Mouse (Mus musculus) gastrocnemius, postnatal 36 days (tissue): ENCODE measurements around the gene Kif26a. TPM values are rescaled to one million over a fixed set of nuclear protein-coding genes. Genes with fewer than 3 reads are reported as not detected.

ENCODE experiments used
- DNase-seq, 2 experiments: peaks; one replicate each; pipeline ENCODE4 v3.0.0; 2022
- intact Hi-C: fragments of 180-260 bp; cut with DNase I; formaldehyde crosslinking; loops from one replicate; pipeline ENCODE4 v1.15.1; 2025
- long read RNA-seq, 2 experiments: library from polyadenylated mRNA; stranded (forward); transcript quantifications; one replicate each; pipeline ENCODE4 v2.0.0; 2021
- total RNA-seq, 2 experiments: library from RNA; stranded (reverse); gene quantifications; 2 replicates each; pipeline ENCODE4 v1.2.3; 2021

Gene Kif26a
- 1 to 10 TPM; 4.0 to 4.7 TPM for total RNA-seq
- long read RNA-seq, experiment 1, partial matches to known transcripts, result 0 of 4 reads
- long read RNA-seq, experiment 1, other reads (novel, unspliced or antisense), result 4 of 4 reads
- long read RNA-seq, experiment 2, partial matches to known transcripts, result 0 of 2 reads
- long read RNA-seq, experiment 2, other reads (novel, unspliced or antisense), result 2 of 2 reads

DNA sequence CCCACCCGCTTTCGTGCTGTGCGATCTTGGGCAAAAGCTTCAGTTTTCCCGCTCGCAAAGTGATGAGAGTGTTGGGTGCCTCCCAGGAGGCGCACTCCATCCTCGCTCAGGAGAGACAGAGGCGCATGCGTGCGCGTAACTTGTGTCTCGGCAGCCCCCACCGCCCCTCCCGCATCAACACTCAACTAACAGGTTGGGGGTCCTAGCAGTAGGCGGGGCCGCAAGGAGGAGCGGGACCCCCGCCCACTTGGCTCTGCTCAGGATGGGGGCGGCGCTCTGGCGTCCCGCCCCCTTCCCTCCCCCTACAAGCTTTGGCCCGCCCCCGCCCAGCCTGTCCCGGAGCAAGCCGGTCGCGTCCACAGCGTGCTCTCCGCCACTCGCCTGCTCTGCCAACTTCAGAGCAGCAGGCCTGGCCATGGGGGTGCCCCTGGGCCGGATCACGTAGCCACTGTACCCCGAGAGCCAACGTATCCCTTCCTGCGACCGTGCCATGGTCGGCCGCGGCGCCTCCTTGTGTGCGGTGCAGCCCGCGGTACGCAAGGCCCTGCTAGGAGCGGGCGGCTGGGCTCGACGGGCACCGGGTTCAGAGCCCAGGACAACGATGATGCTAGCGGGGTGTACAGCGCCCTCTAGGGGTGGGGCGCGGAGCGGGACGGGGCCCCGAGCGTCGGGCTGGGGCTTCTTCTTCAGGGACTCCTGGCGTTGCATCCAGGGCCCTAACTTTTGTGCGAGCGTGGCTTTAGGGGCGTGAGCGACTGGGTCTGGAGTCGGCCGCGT is at the start of gene Kif26a:
Gene Kif26a, plus strand, starts transcription at position 334 of the 777 bp plus-strand sequence.
- peak; percentile 39 to 58 for DNase-seq
- intact Hi-C loops, result loop anchor here (1.0 to 5.0 kb wide), 3 partner anchors 36 to 329 kb away; no protein-coding TSS in a partner anchor

DNA sequence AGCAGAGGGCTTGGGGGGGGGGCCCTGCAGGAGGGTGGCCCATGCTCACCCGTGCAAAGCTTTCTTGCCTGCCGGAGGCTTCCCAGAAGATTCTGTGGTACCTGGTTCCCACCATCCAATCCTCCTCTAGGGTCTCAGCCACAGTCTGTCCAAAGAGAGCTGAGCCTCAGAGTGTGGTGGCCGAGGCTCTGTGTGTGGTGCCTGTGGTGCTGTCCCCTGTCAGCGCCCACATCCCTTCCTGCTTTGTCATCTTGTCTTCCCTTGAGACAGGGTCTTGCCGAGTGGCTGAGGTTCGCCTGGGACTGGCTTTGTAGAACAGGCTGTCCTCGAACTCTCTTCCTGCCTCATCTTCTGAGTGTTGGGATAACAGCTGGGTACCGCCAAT is 49.3 kb upstream of the Kif26a start:
- intact Hi-C loops, result no loop called here
- no peak for DNase-seq

DNA sequence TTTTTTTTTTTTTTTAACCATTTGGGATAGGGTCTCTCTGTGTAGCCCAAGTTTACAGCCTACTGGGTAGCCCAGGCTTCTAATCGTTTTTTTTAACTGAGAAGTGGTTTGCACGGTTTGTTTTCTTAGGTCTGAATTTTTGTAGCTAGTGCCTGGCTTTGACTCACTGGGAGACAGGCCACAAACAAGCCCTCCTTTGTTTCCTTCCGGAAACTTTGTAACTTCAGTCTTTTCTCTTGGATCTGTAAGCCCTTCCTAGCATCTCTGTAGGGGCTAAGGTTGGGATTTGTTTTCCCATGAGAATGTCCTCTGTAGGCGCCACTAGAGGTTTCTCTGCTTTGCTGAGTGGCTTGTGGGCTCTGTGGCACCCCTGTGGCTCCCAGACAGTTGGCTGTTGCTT is 45.9 kb upstream of the Kif26a start:
- DNase-seq, result no peak
- intact Hi-C loops, result no loop called here

DNA sequence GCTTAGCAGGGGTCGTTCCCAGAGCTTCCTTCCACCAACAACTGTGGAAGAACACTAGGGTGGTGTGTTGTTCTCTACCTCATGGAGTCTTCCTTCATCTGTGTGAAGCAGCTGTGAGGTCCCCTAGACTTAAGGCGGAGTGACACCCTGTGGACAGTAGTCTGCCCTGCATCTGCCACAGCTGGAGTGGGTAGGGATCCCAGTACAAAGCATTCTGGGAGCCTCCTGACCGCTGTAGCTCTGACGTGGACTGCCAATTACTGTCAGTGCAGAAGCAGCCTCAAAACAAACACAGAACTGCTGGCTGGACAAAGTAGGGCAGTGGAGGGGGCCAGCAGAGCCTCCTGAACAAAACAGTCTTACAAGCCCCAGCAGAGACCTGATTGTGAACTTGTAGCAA is 45.0 kb upstream of the Kif26a start:
- DNase-seq, result no peak
- intact Hi-C loops, result no loop called here

DNA sequence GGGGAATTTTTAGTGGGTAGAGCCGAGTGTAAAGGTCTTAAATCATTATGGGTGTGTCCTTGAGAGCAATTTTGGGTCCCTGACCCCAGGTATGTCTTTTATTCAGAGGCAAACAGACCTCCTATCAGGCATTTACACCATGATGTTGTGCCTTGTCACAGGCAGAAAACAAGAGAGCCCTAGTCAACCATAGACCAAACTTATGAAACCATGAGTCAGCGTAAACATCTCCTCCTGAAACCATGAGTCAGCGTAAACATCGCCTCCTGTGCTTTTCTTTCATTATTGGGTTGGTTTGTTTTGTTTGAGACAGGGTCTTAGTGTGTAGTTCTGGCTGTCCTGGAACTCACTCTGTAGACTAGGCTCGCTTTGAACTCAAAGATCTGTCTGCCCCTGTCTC is 42.8 kb upstream of the Kif26a start:
- no peak for DNase-seq
- intact Hi-C loops, result no loop called here

DNA sequence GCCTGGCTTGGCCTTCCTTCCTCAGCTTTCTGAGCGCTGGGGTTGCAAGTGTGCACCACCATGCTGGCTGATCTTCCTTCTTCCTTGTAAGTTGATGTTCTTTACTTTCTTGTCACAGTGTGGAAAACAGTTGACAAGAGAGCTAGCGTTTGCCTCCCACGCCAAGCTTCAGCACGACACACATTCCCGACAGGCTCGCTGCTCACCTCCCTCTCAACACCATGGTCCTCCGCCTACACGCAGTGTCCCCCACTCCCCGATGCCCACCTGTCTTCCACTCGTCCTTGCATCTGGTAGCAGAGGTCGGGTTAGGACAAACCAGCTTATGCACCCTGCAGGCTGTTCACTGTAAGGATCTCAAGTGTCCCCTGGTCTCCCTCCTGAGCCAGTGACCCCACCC is 41.1 kb upstream of the Kif26a start:
- intact Hi-C loops, result no loop called here
- DNase-seq, result no peak

DNA sequence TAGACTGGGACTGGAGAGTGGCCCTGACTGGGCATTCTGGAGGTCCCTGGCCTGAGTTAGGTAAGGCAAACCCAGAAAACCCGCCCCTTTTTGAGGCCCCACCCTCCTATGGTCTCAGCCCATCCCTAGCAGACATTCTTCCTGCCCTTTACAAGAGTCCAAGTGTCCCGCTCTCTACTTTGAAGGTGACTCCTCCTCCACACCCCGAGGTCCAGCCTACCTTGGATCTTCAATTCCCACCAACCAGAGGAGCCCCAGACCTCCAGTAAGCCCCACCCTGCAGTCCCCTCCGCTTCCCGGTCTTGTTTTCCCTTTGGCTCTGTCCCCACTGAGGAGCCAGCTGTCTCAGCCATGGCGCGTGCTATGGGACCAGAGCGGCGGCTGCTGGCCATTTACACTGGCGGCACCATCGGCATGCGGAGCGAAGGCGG is 39.5 kb upstream of the Kif26a start, which contains the start of gene Aspg:
Gene Aspg, plus strand, starts transcription at position 139 of the 431 bp plus-strand sequence.
- intact Hi-C loops, result no loop called here
- no peak for DNase-seq

DNA sequence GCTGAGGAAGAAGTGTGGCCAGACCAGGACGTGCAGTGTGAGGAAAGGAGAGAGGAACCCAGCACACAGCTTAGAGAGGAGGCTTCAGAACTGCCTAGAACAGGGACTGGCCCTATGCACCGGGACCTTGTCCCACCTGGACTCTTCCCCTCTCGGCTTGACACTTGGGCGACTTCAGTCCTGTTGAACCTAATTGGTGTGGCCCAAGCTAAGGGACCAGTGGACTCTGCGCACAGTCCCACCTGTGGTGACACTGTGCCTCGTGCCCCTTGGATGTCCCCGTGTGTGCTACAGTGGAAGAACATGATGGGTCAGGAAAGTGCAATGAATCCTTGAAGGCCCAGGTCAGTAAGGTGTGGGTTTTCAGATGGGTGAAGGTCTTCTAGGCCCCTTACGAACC is 38.3 kb upstream of the Kif26a start:
- DNase-seq, result peak in 1 of 2 experiments; percentile 3
- intact Hi-C loops, result no loop called here

DNA sequence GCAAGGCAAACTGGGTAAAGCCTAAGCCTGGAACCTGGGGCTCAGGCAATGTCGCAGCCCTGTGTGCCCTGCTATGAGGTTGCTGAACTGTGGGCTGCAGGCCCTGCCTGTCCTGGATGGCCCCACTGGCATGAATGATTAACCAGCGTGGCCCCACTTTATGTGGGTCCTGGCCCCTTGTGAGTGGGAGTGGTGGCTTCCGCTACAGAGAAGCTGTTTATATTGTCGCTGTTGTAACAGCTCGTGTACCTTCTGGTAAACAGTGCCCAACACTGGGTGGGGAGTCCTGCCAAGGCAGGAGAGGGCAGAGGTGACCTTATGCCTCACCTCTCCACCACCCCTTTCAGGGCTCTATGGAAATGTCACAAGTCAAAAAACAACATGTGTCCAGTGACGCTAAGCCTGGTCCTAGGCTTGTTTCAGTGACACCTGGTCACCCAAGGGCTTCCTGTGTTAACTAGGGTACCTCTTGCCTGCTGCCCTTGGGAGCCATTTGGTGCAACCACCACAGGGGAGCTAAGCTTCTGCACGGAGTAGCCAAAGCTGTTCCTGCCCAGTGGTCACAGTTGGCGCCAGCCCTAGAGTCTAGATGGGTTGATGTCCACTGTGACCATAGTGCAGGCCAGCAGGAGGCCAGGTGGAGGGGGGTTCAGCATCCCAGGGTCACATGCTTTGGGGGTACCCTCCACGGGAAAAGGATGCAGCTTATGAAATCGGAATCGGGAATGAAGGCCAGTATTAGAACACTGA is 37.1 kb upstream of the Kif26a start:
- intact Hi-C loops, result no loop called here
- peak in 1 of 2 experiments; percentile 2 for DNase-seq

DNA sequence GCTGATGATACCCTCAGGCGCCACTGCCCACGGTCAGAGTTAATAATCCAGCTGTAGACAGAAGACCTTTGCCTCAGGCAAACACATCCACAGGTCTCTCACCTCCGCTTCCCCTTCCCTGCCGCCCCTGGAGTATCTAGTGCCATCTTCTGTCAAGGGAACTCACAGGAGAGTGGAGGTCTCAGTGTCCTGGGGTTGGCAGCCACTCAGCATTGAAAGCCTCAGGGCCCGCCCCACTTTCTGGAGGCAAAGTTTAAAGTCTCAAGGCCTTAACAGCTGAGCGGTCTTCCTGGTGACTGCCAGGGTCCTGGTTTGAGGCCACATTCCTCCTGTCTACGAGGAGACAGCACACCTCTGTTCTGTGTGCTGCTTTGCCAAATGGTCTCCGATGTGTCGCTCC is 36.3 kb upstream of the Kif26a start:
- intact Hi-C loops, result loop anchor here (5.0 to 10.0 kb wide), 2 partner anchors 363 to 435 kb away; no protein-coding TSS in a partner anchor
- peak in 1 of 2 experiments; percentile 2 for DNase-seq

DNA sequence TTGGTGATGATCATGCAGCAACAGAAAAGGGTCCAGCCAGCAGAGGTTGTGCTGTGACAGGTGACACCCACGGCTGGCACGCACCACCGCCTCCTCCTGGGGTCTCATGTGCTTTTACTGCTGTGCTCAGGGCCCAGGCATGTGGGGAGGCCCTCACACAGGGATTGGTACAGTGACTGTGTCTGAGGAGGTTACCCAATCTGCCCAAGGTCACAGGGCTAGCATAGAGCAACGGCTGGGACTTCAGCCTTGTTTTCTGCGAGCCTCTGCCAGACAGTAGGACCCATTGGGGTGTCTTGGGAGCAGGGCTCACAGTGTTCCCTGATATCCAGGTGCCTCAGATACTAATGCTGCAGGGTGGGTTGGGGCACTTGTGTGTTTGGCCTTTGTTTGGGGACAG is 34.7 kb upstream of the Kif26a start:
- intact Hi-C loops, result loop anchor here (5.0 to 10.0 kb wide), 2 partner anchors 361 to 433 kb away; no protein-coding TSS in a partner anchor
- no peak for DNase-seq

DNA sequence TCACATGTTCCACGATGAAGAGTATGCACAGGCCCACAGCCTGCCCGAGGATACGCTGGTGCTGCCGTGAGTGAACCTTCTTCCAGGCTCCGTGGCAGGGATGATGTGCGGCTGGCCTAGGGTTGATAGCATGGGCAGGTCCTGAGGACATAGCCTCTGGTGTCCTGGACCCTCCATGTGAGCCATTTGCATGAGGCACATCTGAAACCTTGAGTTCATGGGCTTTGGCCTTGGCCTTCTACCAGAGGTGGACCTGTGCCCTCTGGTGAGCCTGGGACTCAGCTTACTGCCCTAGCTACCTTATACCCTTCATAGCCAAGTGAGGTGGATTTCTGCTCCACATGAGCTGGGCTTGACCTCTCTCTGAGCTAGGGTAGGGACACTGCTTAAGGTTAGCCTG is 33.8 kb upstream of the Kif26a start:
- DNase-seq, result no peak
- intact Hi-C loops, result loop anchor here (5.0 to 10.0 kb wide), 2 partner anchors 360 to 433 kb away; no protein-coding TSS in a partner anchor

DNA sequence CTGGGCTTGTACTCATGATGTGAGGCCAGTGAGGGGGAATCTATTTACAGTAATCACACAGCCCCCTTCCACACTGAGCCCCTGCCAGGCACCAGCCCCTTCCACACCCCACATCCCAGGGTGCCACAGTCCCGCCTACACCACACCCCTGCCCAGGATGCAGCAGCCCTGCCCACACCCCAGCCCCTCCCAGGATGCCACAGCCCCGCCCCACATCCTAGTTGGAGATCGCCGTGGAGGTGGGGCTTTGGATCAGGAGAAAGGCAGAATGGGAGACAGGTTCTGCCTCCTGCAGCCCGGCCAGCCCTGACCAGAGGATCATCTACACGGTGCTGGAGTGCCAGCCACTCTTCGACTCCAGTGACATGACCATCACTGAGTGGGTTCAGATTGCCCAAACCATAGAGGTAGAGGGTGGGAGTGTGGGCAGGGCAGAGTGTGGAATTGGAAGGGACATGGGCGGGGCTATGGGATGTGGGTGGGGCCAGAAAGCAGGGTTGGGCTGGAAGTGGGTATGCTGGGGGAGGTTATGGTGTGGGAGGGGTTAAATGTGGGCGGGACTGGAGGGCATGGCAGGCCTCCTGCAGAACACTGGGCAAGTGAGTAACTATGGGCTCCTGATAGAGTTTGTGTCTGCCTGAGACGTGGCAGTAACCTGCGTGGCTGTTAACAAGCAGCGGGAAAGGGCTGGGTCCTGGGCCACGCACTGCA is 33.2 kb upstream of the Kif26a start:
- DNase-seq, result no peak
- intact Hi-C loops, result loop anchor here (1.0 to 10.0 kb wide), 3 partner anchors 27 to 432 kb away; no protein-coding TSS in a partner anchor

DNA sequence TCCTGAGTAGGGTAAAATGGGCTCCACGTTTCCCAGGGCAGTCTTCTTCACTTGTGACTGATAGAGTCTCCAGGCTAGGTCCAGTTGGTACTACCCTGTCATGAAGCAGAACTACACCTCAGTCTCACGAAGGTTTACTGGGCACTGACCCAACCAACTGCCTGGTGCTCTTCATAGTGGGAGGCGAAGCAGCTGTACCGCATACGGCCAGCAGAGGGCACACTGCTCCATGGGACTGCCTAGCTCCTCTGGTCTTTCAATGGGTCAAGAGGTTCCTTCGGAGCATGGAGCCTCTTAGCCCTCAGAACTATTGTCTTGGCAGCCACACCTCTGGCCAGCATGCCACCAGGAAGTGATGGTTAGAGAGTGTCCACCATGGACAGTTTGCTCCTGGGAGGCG is 32.3 kb upstream of the Kif26a start:
- intact Hi-C loops, result loop anchor here (1.0 to 10.0 kb wide), 3 partner anchors 27 to 431 kb away; no protein-coding TSS in a partner anchor
- peak; percentile 81 to 86 for DNase-seq

DNA sequence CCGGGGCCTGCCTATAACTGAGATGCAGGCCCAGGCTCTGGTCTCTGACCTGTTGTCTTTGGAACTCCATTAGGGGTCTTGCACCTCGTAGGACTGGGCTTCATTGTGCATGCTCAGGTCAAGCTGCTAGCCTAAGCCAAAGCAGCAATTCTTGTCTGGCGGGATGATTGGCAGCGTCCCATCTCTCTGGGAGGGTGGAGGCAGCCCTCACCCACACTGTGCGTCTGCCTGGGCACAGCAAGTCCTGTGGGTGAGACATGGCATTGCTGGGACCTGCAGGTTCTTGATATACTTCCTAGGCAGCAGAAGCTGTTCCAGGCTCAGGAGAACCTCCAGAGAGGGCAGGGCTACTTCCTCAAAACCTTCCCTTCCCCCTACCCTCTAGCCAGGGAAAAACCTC is 29.0 kb upstream of the Kif26a start:
- intact Hi-C loops, result loop anchor here (10.0 kb wide), 1 partner anchor 428 kb away; no protein-coding TSS in a partner anchor
- no peak for DNase-seq

DNA sequence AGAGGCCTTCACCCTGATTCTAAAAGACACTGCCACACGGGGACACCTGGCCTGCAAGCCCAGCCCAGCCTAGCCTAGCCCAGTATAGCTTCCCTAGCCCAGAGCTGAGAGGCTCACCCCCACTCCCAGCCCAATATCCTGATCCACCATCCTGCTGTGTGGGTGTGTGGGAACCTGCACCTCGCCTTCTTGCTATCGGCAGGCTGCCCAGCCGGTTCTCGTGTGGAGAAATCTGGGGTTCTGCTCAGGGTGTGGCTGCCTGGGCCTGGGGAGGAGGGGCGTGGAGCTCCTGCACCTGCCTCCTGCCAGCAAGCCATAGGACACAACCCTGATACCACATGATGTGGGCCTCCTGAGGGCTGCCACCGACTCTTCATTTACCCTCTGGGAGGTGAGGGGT is 28.4 kb upstream of the Kif26a start:
- intact Hi-C loops, result loop anchor here (10.0 kb wide), 1 partner anchor 427 kb away; no protein-coding TSS in a partner anchor
- DNase-seq, result no peak

DNA sequence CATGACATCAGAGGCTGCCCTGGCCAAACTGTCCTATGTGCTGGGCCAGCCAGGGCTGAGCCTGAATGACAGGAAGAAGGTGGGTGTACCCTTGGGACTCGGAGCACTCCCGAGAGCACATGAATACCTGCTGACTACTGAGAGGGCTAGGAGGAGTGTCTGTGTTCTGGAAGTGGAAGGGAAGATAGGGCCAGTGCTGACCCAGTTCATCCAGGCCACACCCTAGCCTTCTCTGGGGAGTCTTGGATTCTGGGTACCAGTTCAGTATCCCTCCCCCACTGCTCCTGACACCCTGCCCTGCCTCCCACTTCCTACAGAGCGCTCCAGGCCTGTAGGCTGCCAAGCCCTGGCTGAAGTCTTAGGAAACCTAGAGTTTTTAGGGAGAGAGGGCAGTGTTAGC is 24.8 kb upstream of the Kif26a start:
- intact Hi-C loops, result no loop called here
- DNase-seq, result no peak

DNA sequence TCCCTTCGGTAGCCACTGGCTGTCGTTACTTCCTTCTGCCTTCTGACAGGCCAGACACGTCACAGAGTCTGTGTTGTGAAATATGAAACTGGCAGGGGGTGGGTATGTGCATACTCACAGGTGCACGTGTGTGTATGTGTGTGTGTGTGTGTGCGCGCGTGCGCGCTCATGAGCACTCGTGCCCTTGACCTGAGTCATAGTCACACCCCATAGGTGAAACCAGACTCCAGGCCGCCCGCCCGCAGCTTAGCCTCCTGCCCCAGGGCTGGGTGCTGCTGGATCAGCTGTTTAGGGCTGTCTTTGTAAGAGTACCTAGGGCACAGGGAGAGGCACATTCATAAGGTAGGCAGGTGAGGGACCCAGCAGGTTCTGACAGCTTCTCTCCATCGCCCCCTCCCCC is 20.1 kb upstream of the Kif26a start:
- intact Hi-C loops, result no loop called here
- DNase-seq, result no peak

DNA sequence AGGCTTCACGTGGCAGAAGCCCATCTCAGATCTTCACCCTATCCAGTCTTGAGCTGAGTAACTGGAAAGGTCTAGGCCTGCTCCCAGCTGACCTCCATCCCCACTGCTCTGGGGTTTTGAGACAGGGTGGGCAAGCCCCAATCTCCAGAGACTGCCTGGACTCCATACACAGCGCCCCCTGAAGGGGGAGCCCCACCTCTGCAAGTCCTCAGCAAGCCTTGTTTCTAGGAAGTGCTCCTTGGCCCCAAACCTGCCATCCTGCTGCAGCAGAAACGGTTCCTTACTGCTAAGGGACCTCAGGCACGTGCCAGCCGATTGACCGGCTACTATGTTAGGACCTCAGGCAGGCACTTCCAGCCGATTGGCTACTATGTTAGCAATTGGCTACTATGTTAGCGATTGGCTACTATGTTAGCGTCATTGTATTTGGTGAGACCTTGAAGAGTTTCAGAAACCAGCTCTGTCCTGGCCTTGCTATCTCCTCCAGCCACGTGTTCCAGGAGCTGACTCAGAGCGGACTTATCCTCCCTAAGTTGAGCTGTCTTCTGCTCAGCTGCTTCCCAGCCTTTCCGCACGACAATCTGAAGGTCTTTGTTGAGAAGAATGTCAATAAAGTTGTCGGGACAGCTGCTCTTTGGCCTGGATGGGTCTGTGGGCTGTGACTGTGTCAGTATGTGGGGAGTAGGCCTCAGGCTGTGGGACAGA is 18.9 kb upstream of the Kif26a start:
- no peak for DNase-seq
- intact Hi-C loops, result no loop called here

DNA sequence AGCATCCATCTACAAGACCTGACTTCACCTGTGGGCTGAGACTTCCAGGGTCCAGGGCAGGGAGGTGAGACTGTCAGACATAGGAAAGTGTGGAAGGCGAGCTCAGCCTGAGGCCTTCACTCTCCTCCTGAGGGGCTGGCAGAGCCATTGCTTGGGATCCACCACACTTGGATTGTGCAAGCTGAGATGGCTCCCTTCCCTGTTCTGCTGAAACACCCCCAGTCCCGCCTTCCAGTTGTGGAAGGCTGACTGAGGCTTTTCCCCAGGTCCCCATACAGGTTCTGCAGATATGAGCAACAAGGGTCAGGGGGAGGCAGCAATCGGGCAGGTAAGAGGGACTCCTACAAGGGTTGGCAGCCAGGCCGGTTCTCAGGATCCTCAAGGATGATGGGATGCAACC is 17.5 kb upstream of the Kif26a start:
- intact Hi-C loops, result no loop called here
- no peak for DNase-seq
